Mouse (Mus musculus) MEL (cell line): ENCODE results near the gene Cdc42se2. TPM values are rescaled to one million over a fixed set of nuclear protein-coding genes. Genes with fewer than 3 reads are reported as not detected.

ENCODE experiments used
- DNase-seq: peaks from one replicate; pipeline ENCODE4 v3.0.0; 2011; ENCODE audit warnings: low read depth, low spot score
- H3K27ac ChIP-seq: 2 replicates; pipeline ENCODE4 v1.5.1; 2012; ENCODE audit warnings: low read depth, mild to moderate bottlenecking, control low read depth, low read length, moderate library complexity; ENCODE audit not compliant: control insufficient read depth
- H3K27me3 ChIP-seq, 2 experiments: fragments of 150-350 bp in 1 of 2; sonication (generic) in 1 of 2; 2 replicates each; pipeline ENCODE4 v1.6.1; 2012; ENCODE audit warnings: low read length in 2 of 2, mild to moderate bottlenecking in 2 of 2, improper control_type of control experiment in 1 of 2, moderate library complexity in 1 of 2; ENCODE audit not compliant: insufficient read depth in 2 of 2, control insufficient read depth in 1 of 2
- H3K36me3 ChIP-seq, 2 experiments: 2 replicates each; pipeline ENCODE4 v1.6.1; 2012 to 2014; ENCODE audit warnings: low read length in 2 of 2, improper control_type of control experiment in 1 of 2, inconsistent platforms in 1 of 2, mild to moderate bottlenecking in 1 of 2; ENCODE audit not compliant: insufficient read depth in 2 of 2, control insufficient read depth in 1 of 2
- H3K4me1 ChIP-seq, 2 experiments: fragments of 150-350 bp in 1 of 2; sonication (generic) in 1 of 2; 2 replicates each; pipeline ENCODE4 v1.6.1; 2012; ENCODE audit warnings: low read length in 2 of 2, improper control_type of control experiment in 1 of 2, mild to moderate bottlenecking in 1 of 2; ENCODE audit not compliant: insufficient read depth in 2 of 2, control insufficient read depth in 1 of 2
- H3K4me3 ChIP-seq, 2 experiments: fragments of 150-350 bp in 1 of 2; sonication (generic) in 1 of 2; 2 replicates each; pipeline ENCODE4 v1.5.1; 2012; ENCODE audit warnings: low read depth in 2 of 2, low read length in 2 of 2, mild to moderate bottlenecking in 2 of 2, moderate library complexity in 2 of 2, control low read depth in 1 of 2, improper control_type of control experiment in 1 of 2; ENCODE audit not compliant: control insufficient read depth in 1 of 2, insufficient read depth in 1 of 2
- H3K79me2 ChIP-seq: 2 replicates; pipeline ENCODE4 v1.6.1; 2012; ENCODE audit warnings: mild to moderate bottlenecking, low read length, moderate library complexity; ENCODE audit not compliant: control insufficient read depth, poor library complexity, insufficient read depth
- H3K9ac ChIP-seq: 2 replicates; pipeline ENCODE4 v1.6.1; 2012; ENCODE audit warnings: low read depth, mild to moderate bottlenecking, control low read depth, low read length, moderate library complexity; ENCODE audit not compliant: control insufficient read depth, poor library complexity, severe bottlenecking
- H3K9me3 ChIP-seq: fragments of 150-350 bp; sonication (generic); replicated peaks from 2 replicates; pipeline ENCODE4 v1.6.1; 2012; ENCODE audit warnings: mild to moderate bottlenecking, low read length, improper control_type of control experiment, moderate library complexity; ENCODE audit not compliant: insufficient read depth
- EP300 ChIP-seq, 2 experiments: IDR thresholded peaks; 2 replicates each; pipeline ENCODE4 v1.6.1; 2011; ENCODE audit warnings: improper control_type of control experiment in 2 of 2, low read length in 2 of 2, low read depth in 1 of 2, mild to moderate bottlenecking in 1 of 2
- GATA1 ChIP-seq: IDR thresholded peaks from 2 replicates; pipeline ENCODE4 v1.6.1; 2011; ENCODE audit warnings: low read depth, low read length, improper control_type of control experiment
- MAZ ChIP-seq: IDR thresholded peaks from 2 replicates; pipeline ENCODE4 v1.6.1; 2012; ENCODE audit warnings: low read depth, mild to moderate bottlenecking, inconsistent platforms, low read length, improper control_type of control experiment
- NELFE ChIP-seq: IDR thresholded peaks from 2 replicates; pipeline ENCODE4 v1.6.1; 2011; ENCODE audit warnings: low read depth, low read length, improper control_type of control experiment
- POLR2A ChIP-seq, 2 experiments: IDR thresholded peaks; 2 replicates each; pipeline ENCODE4 v1.6.1; 2011 to 2012; ENCODE audit warnings: low read length in 2 of 2, mild to moderate bottlenecking in 2 of 2, control low read depth in 1 of 2, improper control_type of control experiment in 1 of 2, low read depth in 1 of 2, moderate library complexity in 1 of 2; ENCODE audit not compliant: control insufficient read depth in 1 of 2, insufficient read depth in 1 of 2, poor library complexity in 1 of 2
- TCF12 ChIP-seq: IDR thresholded peaks from 2 replicates; pipeline ENCODE4 v1.6.1; 2014; ENCODE audit warnings: low read depth, mild to moderate bottlenecking, inconsistent platforms, low read length, improper control_type of control experiment, moderate library complexity
- UBTF ChIP-seq: IDR thresholded peaks from 2 replicates; pipeline ENCODE4 v1.6.1; 2012; ENCODE audit warnings: low read depth, mild to moderate bottlenecking, inconsistent platforms, low read length, improper control_type of control experiment, moderate library complexity, borderline replicate concordance; ENCODE audit not compliant: insufficient read depth
- USF1 ChIP-seq: IDR thresholded peaks from 2 replicates; pipeline ENCODE4 v1.6.1; 2014; ENCODE audit warnings: low read depth, mild to moderate bottlenecking, inconsistent platforms, low read length, improper control_type of control experiment, moderate library complexity
- polyA plus RNA-seq, 2 experiments: library from polyadenylated mRNA; stranded (reverse) in 1 of 2; unstranded in 1 of 2; fragments of >175 nt in 1 of 2; fragments of >200 nt in 1 of 2; gene quantifications; 2 replicates each; pipeline versions ENCODE4 v1.2.1 to v1.2.4; 2012; ENCODE audit warnings: low replicate concordance in 2 of 2, low read depth in 1 of 2; ENCODE audit not compliant: insufficient read length in 2 of 2, insufficient read depth in 1 of 2, missing spikeins in 1 of 2
- total RNA-seq: library from RNA; depleted of rRNA; stranded (reverse); fragments of 300-350 nt; gene quantifications from 2 replicates; pipeline ENCODE4 v1.2.3, GENCODE M21; 2012

Gene Cdc42se2
- total and polyA plus RNA-seq, 3 experiments, result 30.1 to 47.4 (median 33.4) TPM

DNA sequence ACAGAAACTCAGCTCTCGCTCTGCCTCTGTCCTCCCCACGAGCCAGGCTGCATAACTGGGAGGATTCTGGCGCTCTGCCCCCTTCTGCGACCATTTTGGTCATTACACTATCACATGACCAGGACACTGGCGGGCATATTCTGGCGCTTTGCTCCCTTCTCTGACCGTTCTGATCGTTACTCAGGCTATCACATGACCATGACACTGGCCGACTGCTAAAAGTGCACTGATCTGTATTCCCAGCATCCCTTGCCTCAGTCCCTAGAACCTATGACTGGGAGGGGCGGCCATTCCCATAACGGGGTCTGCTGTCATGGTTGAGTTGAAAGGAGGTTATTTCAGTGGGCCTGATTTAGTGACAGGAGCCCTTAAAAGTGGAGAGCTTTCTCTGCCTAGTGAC lies 9.1 kb upstream of the Cdc42se2 start:
- H3K9ac ChIP-seq, result no peak overlapping the region
- H3K27me3 ChIP-seq, result no peaks in the 10 kb centered on the region
- H3K79me2 ChIP-seq, result no peaks in the 10 kb centered on the region
- H3K27ac ChIP-seq, result no peak overlapping the region
- no peak for TF ChIP-seq UBTF
- 0 out of 2 replicates have a peak, but pooled peaks have one; percentile 9 for TF ChIP-seq USF1
- no peak for DNase-seq
- peaks cover 0 to 31% of the 10 kb centered on the region in 2 experiments; a peak in 2 of 4 replicates for H3K36me3 ChIP-seq
- H3K4me3 ChIP-seq, result no peak overlapping the region
- no peaks in the 10 kb centered on the region for H3K9me3 ChIP-seq
- H3K4me1 ChIP-seq, result peaks cover 24 to 25% of the 10 kb centered on the region in 2 experiments

DNA sequence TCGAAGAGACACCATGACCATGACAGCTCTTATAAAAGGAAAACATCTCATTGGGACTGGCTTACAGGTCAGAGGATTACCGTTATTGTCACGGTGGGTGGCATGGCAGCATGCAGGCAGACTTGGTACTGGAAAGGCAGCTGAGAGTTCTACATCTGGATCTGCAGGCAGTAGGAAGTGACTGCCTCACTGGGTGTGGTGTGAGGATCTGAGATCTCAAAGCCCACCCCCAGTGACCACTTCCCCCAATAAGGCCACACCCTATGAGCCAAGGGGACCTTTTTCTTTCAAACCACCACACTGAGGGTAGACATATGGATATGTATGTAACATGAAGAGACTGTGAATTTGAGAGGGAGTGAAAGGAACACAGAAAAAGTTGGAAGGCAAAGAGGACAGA lies 7.2 kb upstream of the Cdc42se2 start:
- no peak overlapping the region for H3K27ac ChIP-seq
- peaks cover 0 to 26% of the 10 kb centered on the region in 2 experiments; a peak in 2 of 4 replicates for H3K36me3 ChIP-seq
- no peak overlapping the region for H3K9ac ChIP-seq
- H3K79me2 ChIP-seq, result no peaks in the 10 kb centered on the region
- no peaks in the 10 kb centered on the region for H3K27me3 ChIP-seq
- TF ChIP-seq NELFE (0 out of 2 replicates have a peak, but pooled peaks have one; percentile 16), POLR2A (IDR thresholded peaks at IDR 0.05; ENCODE audit: control insufficient read depth in 1 of 2, insufficient read depth in 1 of 2, low read depth in 1 of 2, low read length in 2 of 2, poor library complexity in 1 of 2) (no peak)
- H3K9me3 ChIP-seq, result no peaks in the 10 kb centered on the region
- peaks cover 17 to 25% of the 10 kb centered on the region in 2 experiments for H3K4me1 ChIP-seq
- H3K4me3 ChIP-seq, result no peak overlapping the region
- DNase-seq, result peak; percentile 59

DNA sequence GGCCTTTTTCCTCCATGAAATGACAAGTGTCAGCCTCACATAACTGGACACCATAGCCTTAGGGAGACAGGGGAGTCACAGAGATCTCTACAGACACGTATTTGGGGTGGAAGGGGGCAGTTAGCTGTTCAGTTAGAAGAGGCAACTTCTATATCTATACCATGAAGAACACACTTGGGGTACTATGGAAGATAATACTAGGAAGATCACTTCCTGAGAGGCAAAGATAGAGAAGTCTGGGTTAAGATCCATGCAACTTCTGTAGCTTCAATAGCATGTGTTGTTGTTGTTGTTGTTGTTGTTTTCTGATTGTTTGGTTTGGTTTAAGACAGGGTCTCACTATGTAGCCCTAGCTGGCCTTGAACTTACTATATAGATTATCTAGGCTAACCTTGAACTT lies 5.7 kb upstream of the Cdc42se2 start:
- Histone ChIP-seq H3K9ac (no peak overlapping the region), H3K4me3 (no peak overlapping the region), H3K27me3 (no peaks in the 10 kb centered on the region), H3K36me3 (peaks cover 0 to 24% of the 10 kb centered on the region in 2 experiments; a peak in 2 of 4 replicates), H3K9me3 (no peaks in the 10 kb centered on the region), H3K79me2 (no peaks in the 10 kb centered on the region), H3K4me1 (peaks cover 15 to 22% of the 10 kb centered on the region in 2 experiments), H3K27ac (no peak overlapping the region)
- DNase-seq, result no peak
- peak; percentile 50 to 67 for TF ChIP-seq EP300 (IDR thresholded peaks at IDR 0.05; ENCODE audit: low read depth in 1 of 2, low read length in 2 of 2)
- TF ChIP-seq MAZ, result no peak
- TF ChIP-seq GATA1, result peak; percentile 54; the same call in 1 of the 2 replicates
- 0 out of 2 replicates have a peak, but pooled peaks have one; percentile 36 for TF ChIP-seq TCF12
- TF ChIP-seq POLR2A (IDR thresholded peaks at IDR 0.05; ENCODE audit: control insufficient read depth in 1 of 2, insufficient read depth in 1 of 2, low read depth in 1 of 2, low read length in 2 of 2, poor library complexity in 1 of 2), result no peak
